Mouse (Mus musculus): ENCODE data around the gene Sf3b3.
"Not testable (repeated sequence)": the region's sequence is repeated elsewhere in the genome, so short reads cannot be mapped to it uniquely, and the experiment has no call there.

Sf3b3 gene

GRCm38 (mm10) chr8:110808495-110809472, 37.8 kb downstream of the Sf3b3 start:
- no peak for DNase-seq (ENCODE audit: low read depth, low spot score)

DNA sequence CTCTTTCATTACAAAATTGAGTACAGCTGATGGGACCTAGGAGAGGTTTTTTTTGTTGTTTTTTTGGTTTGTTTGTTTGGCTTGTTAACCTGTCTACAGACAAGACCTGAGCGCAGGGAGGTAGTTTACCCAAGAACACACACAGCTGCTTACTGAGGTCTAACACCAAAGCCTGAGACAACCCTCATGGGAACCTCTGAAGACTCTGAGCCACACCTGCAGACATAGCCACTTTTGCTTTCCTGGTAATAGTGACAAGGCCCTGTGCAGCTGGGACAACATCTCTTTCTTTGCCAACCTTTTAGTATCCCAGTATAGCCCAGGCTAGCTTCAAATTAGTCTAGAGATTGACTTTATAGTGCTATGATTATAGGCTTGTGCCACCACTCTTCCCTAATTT, 40.4 kb downstream of the Sf3b3 start:
- DNase-seq (ENCODE audit: low read depth, low spot score), result no peak

GRCm38 (mm10) chr8:110805669-110806068, 40.9 kb downstream of the Sf3b3 start, which contains the start of gene Il34:
Gene Il34, minus strand, starts transcription at chr8:110805924.
- peak; percentile 55 for DNase-seq (ENCODE audit: low read depth, low spot score)

- no peak for DNase-seq (ENCODE audit: low read depth, low spot score)
Measured at GRCm38 (mm10) chr8:110804825-110805514, 41.6 kb downstream of the Sf3b3 start.

DNA sequence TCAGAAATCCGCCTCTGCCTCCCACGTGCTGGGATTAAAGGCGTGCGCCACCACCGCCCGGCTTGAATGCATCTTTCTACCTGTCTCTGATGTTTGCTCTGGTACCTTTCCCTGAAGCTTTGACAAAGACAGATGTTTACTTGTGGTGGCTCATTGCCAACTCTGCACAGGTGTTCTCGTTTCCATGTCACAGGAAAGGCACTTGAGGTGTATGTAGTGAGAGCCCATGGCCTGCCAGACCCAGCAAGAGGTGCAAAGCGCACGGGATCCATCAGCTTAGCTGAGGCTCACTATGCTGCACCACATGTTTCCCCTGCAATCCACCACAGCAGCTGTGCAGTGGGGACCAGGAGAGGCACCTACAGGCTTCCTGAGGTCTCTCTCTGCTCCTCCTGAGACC, 42.7 kb downstream of the Sf3b3 start:
- no peak for DNase-seq (ENCODE audit: low read depth, low spot score)

DNA sequence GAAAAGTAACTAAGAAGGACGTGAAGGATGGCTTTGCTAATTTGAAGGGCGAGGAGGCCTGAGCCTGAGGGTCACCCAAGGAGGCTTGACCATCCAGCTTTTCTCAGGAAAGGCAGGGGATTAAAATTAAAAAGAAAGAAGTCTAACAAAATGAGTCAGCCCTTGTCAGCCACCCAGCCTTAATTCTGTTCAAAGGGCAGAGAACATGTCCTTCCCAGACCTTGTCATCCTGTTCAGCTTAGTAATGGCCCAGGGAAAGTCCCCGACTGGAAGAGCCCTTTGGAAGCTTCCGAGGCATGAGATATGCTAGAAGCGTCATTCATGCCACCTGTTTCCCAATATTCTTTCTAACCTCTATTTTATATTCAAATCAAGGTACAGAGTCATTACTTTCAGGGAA, 43.6 kb downstream of the Sf3b3 start:
- DNase-seq (ENCODE audit: low read depth, low spot score), result no peak

GRCm38 (mm10) chr8:110797086-110797485, 49.5 kb downstream of the Sf3b3 start:
- DNase-seq (ENCODE audit: low read depth, low spot score), result no peak

GRCm38 (mm10) chr8:110794363-110794965, 52.1 kb downstream of the Sf3b3 start:
- no peak for DNase-seq (ENCODE audit: low read depth, low spot score)

DNA sequence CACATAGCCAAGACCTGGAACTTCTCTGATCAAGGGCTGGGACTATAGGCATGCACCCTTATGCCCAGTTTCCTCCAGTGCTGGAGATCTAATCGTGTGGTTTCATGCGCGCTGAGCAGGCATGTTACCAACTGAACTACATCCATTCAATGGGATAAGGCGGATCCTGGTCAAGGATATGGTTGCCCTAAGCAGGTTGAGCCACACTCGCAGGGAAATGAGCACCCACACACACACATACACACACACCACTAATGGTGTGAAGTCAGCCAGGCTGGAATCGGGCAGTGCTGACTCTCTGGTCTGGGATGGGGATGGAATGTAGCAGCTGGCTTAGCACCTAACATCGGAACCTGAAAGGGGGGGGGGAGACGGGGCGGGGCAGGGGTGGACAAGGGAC, 52.7 kb downstream of the Sf3b3 start:
- no peak for DNase-seq (ENCODE audit: low read depth, low spot score)

GRCm38 (mm10) chr8:110793511-110793910, 53.1 kb downstream of the Sf3b3 start:
- DNase-seq (ENCODE audit: low read depth, low spot score), result no peak

- DNase-seq (ENCODE audit: low read depth, low spot score), result no peak
Measured at GRCm38 (mm10) chr8:110792574-110793200, 53.9 kb downstream of the Sf3b3 start.

- DNase-seq (ENCODE audit: low read depth, low spot score), result no peak
Measured at GRCm38 (mm10) chr8:110791164-110791563, 55.4 kb downstream of the Sf3b3 start.

- no peak for DNase-seq (ENCODE audit: low read depth, low spot score)
Measured at GRCm38 (mm10) chr8:110790270-110790669, 56.3 kb downstream of the Sf3b3 start.

DNA sequence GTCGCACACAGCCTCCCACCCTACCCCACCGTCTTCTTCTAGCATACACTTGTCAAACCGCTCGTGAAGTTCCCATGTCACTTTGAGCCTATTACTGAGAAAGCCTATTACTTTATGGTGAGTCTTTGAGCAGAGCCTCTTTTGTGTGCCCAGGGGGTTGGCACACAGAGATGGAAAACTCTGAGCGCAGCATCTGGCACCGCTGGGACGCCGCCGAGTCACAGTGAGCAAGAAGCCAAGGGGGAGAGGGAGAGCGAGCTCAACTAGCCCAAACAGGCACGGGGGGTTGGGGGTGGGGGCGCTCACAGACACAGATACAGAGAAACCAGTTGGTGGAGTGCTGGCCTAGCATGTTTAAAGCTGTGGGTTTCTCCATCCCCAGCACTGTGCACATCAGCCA, 57.0 kb downstream of the Sf3b3 start:
- no peak for DNase-seq (ENCODE audit: low read depth, low spot score)

GRCm38 (mm10) chr8:110788981-110789380, 57.6 kb downstream of the Sf3b3 start:
- no peak for DNase-seq (ENCODE audit: low read depth, low spot score)

- no peak for DNase-seq (ENCODE audit: low read depth, low spot score)
Measured at GRCm38 (mm10) chr8:110787411-110787954, 59.1 kb downstream of the Sf3b3 start.

- DNase-seq (ENCODE audit: low read depth, low spot score), result no peak
Measured at GRCm38 (mm10) chr8:110786934-110787333, 59.7 kb downstream of the Sf3b3 start.

DNA sequence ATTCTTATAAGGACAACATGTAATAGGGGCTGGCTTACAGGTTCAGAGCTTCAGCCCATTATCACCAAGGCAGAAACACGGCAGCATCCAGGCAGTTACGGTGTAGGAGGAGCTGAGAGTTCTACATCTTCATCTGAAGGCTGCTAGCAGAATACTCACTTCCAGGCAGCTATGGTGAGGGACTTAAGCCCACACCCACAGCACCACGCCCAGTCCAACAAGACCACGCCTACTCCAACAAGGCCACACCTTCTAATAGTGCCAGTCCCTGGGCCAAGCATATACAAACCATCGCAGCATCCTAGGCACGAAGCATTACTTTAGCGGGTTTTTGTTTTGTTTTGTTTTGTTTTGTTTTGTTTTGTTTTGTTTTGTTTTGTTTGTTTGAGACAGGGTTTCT, 60.1 kb downstream of the Sf3b3 start:
- not testable (repeated sequence) for DNase-seq (ENCODE audit: low read depth, low spot score)

- DNase-seq (ENCODE audit: low read depth, low spot score), result no peak
Measured at GRCm38 (mm10) chr8:110785366-110785765, 61.2 kb downstream of the Sf3b3 start.

DNA sequence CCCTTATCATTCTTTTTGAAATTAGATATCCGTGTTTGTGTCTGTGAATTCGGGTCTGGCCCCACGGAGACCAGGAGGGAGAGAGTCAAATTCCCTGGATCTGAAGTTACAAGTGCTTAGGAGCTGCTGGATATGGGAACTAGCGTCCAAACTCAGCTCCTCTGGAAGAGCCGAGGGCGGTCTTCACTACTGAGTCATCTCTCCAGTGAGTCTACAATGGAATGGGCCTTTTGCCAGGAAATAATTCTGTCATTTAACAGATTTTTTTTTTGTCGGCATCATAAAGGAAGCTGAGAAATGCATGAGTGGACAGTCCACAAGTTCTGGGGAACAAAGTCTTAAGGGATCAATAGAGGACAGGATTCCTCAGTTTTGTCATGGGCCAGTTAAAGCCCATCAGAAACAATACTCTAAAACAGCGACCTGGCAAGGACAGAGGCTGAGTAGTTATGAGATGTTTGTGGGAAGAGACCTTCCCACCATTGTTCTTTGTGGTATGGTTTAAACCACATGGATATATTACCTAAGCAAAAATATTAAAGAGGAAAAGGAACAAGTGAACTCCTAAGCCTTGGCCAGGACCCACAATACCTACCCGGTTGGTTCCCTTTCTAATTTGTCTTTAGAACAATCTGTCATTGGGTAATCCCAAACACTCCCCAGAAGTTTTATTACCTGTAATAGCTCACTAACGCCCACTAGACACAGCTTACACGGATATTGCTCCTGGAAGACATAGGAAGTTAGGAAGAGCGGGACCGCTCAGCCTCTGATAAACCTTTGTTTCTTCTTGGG, 66.5 kb downstream of the Sf3b3 start:
- no peak for DNase-seq (ENCODE audit: low read depth, low spot score)

- no peak for DNase-seq (ENCODE audit: low read depth, low spot score)
Measured at GRCm38 (mm10) chr8:110776335-110776734, 70.3 kb downstream of the Sf3b3 start.
